Mouse (Mus musculus) limb, embryonic 15.5 days (tissue): ENCODE measurements around the gene Rsad1. TPM values are rescaled to one million over a fixed set of nuclear protein-coding genes. Genes with fewer than 3 reads are reported as not detected.

Experiments
- ATAC-seq: fragments of 200-750 bp; cut with Nextera tagmentation; 2 replicates; pipeline ENCODE4 v1.8.0; 2017; ENCODE audit warnings: low read depth, moderate TSS enrichment; ENCODE audit not compliant: insufficient number of reproducible peaks, low FRiP score, low TSS enrichment
- H3K27ac ChIP-seq: fragments of 300-500 bp; sonication (generic); 2 replicates; pipeline ENCODE4 v1.5.1; 2015; ENCODE audit warnings: moderate library complexity, mild to moderate bottlenecking, inconsistent platforms
- H3K27me3 ChIP-seq: fragments of 300-500 bp; sonication (generic); 2 replicates; pipeline ENCODE4 v1.6.1; 2015; ENCODE audit warnings: inconsistent platforms
- H3K36me3 ChIP-seq: fragments of 300-500 bp; sonication (generic); 2 replicates; pipeline ENCODE4 v1.6.1; 2015; ENCODE audit warnings: inconsistent platforms
- H3K4me1 ChIP-seq: fragments of 300-500 bp; sonication (generic); 2 replicates; pipeline ENCODE4 v1.6.1; 2015; ENCODE audit warnings: inconsistent platforms
- H3K4me2 ChIP-seq: fragments of 300-500 bp; sonication (generic); 2 replicates; pipeline ENCODE4 v1.6.1; 2015; ENCODE audit warnings: mild to moderate bottlenecking, inconsistent platforms
- H3K4me3 ChIP-seq: fragments of 300-500 bp; sonication (generic); 2 replicates; pipeline ENCODE4 v1.5.1; 2015; ENCODE audit warnings: mild to moderate bottlenecking, inconsistent platforms
- H3K9ac ChIP-seq: fragments of 300-500 bp; sonication (generic); 2 replicates; pipeline ENCODE4 v1.6.1; 2015; ENCODE audit warnings: inconsistent platforms
- H3K9me3 ChIP-seq: fragments of 300-500 bp; sonication (generic); 2 replicates; pipeline ENCODE4 v1.6.1; 2016; ENCODE audit warnings: inconsistent platforms
- WGBS: fragments of 180-500 bp; shearing (Covaris S2); methylation state at CpG from one replicate; pipeline ENCODE4 v1.1.7; 2015; 5-methylcytosine and 5-hydroxymethylcytosine counted together
- polyA plus RNA-seq: library from polyadenylated mRNA; unstranded; fragments of >200 nt; fragmentation: Nextera tagmentation; extraction: Ambion mirVana; gene quantifications from 2 replicates; pipeline ENCODE4 v1.2.1, GENCODE M21; 2015

The Rsad1 gene
- polyA plus RNA-seq, 1 experiment from 2014 or later: 3.7 TPM

- no peak within 1 kb of the TSS for H3K27ac ChIP-seq
- H3K4me1 ChIP-seq: peaks cover 20% of the 10 kb centered on the region
- peak within 1 kb of the TSS; percentile 52 for H3K4me3 ChIP-seq
- H3K36me3 ChIP-seq: no peaks in the 10 kb centered on the region
- peak; percentile 72; the same call in 1 of the 2 replicates for ATAC-seq
- peak within 1 kb of the TSS; percentile 77 for H3K4me2 ChIP-seq
- under 1% methylated on average over 42 of the region's 42 CpGs for WGBS
- H3K27me3 ChIP-seq: no peaks in the 10 kb centered on the region
- peak within 1 kb of the TSS; percentile 44 for H3K9ac ChIP-seq
- H3K9me3 ChIP-seq: no peaks in the 10 kb centered on the region
Observed at GRCm38 (mm10) chr11:94521219-94521843, 27.7 kb downstream of the Rsad1 start, which contains the start of gene Mycbpap. Gene Mycbpap, minus strand, starts transcription at chr11:94521742.

- H3K36me3 ChIP-seq: no peaks in the 10 kb centered on the region
- H3K4me3 ChIP-seq: no peak overlapping the region
- ATAC-seq: no peak
- no peak overlapping the region for H3K4me2 ChIP-seq
- 31% methylated on average over 9 of the region's 9 CpGs for WGBS
- no peaks in the 10 kb centered on the region for H3K27me3 ChIP-seq
- H3K27ac ChIP-seq: no peak overlapping the region
- no peak overlapping the region for H3K9ac ChIP-seq
- H3K9me3 ChIP-seq: no peaks in the 10 kb centered on the region
- H3K4me1 ChIP-seq: no peaks in the 10 kb centered on the region; the same call in 1 of the 2 replicates
Observed at GRCm38 (mm10) chr11:94513452-94513851, 35.6 kb downstream of the Rsad1 start.

- Histone ChIP-seq H3K4me2 (no peak overlapping the region), H3K27ac (no peak overlapping the region), H3K36me3 (no peaks in the 10 kb centered on the region), H3K4me3 (no peak overlapping the region), H3K9ac (no peak overlapping the region), H3K4me1 (no peaks in the 10 kb centered on the region; the same call in 1 of the 2 replicates), H3K9me3 (no peaks in the 10 kb centered on the region), H3K27me3 (no peaks in the 10 kb centered on the region)
- ATAC-seq: no peak
- 90% methylated on average over 10 of the region's 10 CpGs for WGBS
Observed at GRCm38 (mm10) chr11:94508976-94509375, 40.1 kb downstream of the Rsad1 start.

GRCm38 (mm10) chr11:94501482-94501881 is 47.6 kb downstream of the Rsad1 start:
- Histone ChIP-seq H3K4me2 (no peak overlapping the region), H3K4me3 (no peak overlapping the region), H3K27me3 (no peaks in the 10 kb centered on the region), H3K36me3 (no peaks in the 10 kb centered on the region), H3K27ac (no peak overlapping the region), H3K9me3 (no peaks in the 10 kb centered on the region), H3K4me1 (peaks cover 38% of the 10 kb centered on the region), H3K9ac (no peak overlapping the region)
- 59% methylated on average over 8 of the region's 8 CpGs for WGBS
- ATAC-seq: no peak

- ATAC-seq: no peak
- WGBS: 25% methylated on average over 8 of the region's 8 CpGs
- Histone ChIP-seq H3K36me3 (no peaks in the 10 kb centered on the region), H3K4me1 (peaks cover 38% of the 10 kb centered on the region), H3K27me3 (no peaks in the 10 kb centered on the region), H3K9ac (no peak overlapping the region), H3K27ac (no peak overlapping the region), H3K4me2 (peak overlapping the region; percentile 71), H3K4me3 (peak overlapping the region; percentile 39; the same call in 1 of the 2 replicates), H3K9me3 (no peaks in the 10 kb centered on the region)
Observed at GRCm38 (mm10) chr11:94500362-94500761, 48.7 kb downstream of the Rsad1 start.

GRCm38 (mm10) chr11:94499661-94500152 is 49.3 kb downstream of the Rsad1 start, which contains the start of gene Epn3:
Gene Epn3, minus strand, starts transcription at chr11:94499974.
- Histone ChIP-seq H3K27ac (peak within 1 kb of the TSS; percentile 73), H3K4me3 (peak within 1 kb of the TSS; percentile 39), H3K4me1 (peaks cover 38% of the 10 kb centered on the region), H3K4me2 (peak within 1 kb of the TSS; percentile 71), H3K9me3 (no peaks in the 10 kb centered on the region), H3K36me3 (no peaks in the 10 kb centered on the region), H3K9ac (peak within 1 kb of the TSS; percentile 44), H3K27me3 (no peaks in the 10 kb centered on the region)
- WGBS: under 1% methylated on average over 26 of the region's 26 CpGs
- ATAC-seq: peak; percentile 50; the same call in 1 of the 2 replicates

- Histone ChIP-seq H3K9me3 (no peaks in the 10 kb centered on the region), H3K36me3 (no peaks in the 10 kb centered on the region), H3K27ac (peak overlapping the region; percentile 73), H3K4me1 (peaks cover 38% of the 10 kb centered on the region), H3K4me2 (peak overlapping the region; percentile 71), H3K27me3 (no peaks in the 10 kb centered on the region), H3K4me3 (peak overlapping the region; percentile 39), H3K9ac (no peak overlapping the region)
- WGBS: 4% methylated on average over 2 of the region's 2 CpGs
- no peak for ATAC-seq
Observed at GRCm38 (mm10) chr11:94499035-94499434, 50.0 kb downstream of the Rsad1 start.

- peaks cover 38% of the 10 kb centered on the region for H3K4me1 ChIP-seq
- no peak for ATAC-seq
- no peak overlapping the region for H3K9ac ChIP-seq
- H3K27ac ChIP-seq: peak overlapping the region; percentile 73
- peak overlapping the region; percentile 71 for H3K4me2 ChIP-seq
- H3K36me3 ChIP-seq: no peaks in the 10 kb centered on the region
- no peaks in the 10 kb centered on the region for H3K9me3 ChIP-seq
- 11% methylated on average over 19 of the region's 19 CpGs for WGBS
- no peaks in the 10 kb centered on the region for H3K27me3 ChIP-seq
- H3K4me3 ChIP-seq: peak overlapping the region; percentile 39
Observed at GRCm38 (mm10) chr11:94498093-94498996, 50.7 kb downstream of the Rsad1 start.

GRCm38 (mm10) chr11:94495415-94495814 is 53.6 kb downstream of the Rsad1 start:
- Histone ChIP-seq H3K36me3 (no peaks in the 10 kb centered on the region), H3K9ac (no peak overlapping the region), H3K9me3 (no peaks in the 10 kb centered on the region), H3K4me2 (no peak overlapping the region), H3K27ac (no peak overlapping the region), H3K4me3 (no peak overlapping the region), H3K27me3 (no peaks in the 10 kb centered on the region), H3K4me1 (peaks cover 49% of the 10 kb centered on the region)
- ATAC-seq: no peak
- WGBS: 85% methylated on average over 3 of the region's 3 CpGs

GRCm38 (mm10) chr11:94491749-94492099 is 57.3 kb downstream of the Rsad1 start:
- Histone ChIP-seq H3K4me2 (peak overlapping the region; percentile 86), H3K36me3 (no peaks in the 10 kb centered on the region), H3K4me3 (peak overlapping the region; percentile 52), H3K27ac (no peak overlapping the region), H3K4me1 (peaks cover 21% of the 10 kb centered on the region), H3K9ac (no peak overlapping the region; the same call in 1 of the 2 replicates), H3K9me3 (no peaks in the 10 kb centered on the region), H3K27me3 (no peaks in the 10 kb centered on the region)
- ATAC-seq: no peak
- 74% methylated on average over 7 of the region's 7 CpGs for WGBS

GRCm38 (mm10) chr11:94491035-94491748 is 57.9 kb downstream of the Rsad1 start:
- Histone ChIP-seq H3K4me2 (peak overlapping the region; percentile 86), H3K9me3 (no peaks in the 10 kb centered on the region), H3K4me1 (peaks cover 22% of the 10 kb centered on the region), H3K4me3 (peak overlapping the region; percentile 52), H3K9ac (peak overlapping the region; percentile 51), H3K27ac (no peak overlapping the region), H3K36me3 (no peaks in the 10 kb centered on the region), H3K27me3 (no peaks in the 10 kb centered on the region)
- 7% methylated on average over 53 of the region's 55 CpGs for WGBS
- ATAC-seq: no peak
